Mouse (Mus musculus): ENCODE results near the gene Ntng1.

DNA sequence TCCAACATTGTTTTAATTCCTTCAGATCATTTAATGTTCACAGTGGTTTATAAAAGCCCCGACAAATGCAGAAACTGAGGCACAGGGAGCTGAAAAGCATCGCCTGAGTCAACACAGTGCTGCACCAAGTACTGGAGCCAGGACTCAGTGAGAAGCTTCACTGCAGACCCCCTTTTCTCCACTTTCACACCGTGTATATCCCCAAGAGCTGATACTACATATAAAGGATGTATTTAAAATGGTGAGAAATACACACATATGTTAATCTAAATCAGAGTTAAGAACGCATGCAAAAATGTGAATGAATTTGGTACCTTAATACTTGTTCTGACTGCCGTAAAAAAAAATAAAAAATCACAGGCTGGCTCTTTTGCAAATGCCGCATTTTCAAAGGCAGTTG, 88.4 kb downstream of the Ntng1 start:
- TF ChIP-seq CTCF (IDR thresholded peaks at IDR 0.05) (no peak), EP300 (IDR thresholded peaks at IDR 0.05) (no peak)
